ENCODE assay signal across 12 mouse cellular contexts in the genomic region with DNA sequence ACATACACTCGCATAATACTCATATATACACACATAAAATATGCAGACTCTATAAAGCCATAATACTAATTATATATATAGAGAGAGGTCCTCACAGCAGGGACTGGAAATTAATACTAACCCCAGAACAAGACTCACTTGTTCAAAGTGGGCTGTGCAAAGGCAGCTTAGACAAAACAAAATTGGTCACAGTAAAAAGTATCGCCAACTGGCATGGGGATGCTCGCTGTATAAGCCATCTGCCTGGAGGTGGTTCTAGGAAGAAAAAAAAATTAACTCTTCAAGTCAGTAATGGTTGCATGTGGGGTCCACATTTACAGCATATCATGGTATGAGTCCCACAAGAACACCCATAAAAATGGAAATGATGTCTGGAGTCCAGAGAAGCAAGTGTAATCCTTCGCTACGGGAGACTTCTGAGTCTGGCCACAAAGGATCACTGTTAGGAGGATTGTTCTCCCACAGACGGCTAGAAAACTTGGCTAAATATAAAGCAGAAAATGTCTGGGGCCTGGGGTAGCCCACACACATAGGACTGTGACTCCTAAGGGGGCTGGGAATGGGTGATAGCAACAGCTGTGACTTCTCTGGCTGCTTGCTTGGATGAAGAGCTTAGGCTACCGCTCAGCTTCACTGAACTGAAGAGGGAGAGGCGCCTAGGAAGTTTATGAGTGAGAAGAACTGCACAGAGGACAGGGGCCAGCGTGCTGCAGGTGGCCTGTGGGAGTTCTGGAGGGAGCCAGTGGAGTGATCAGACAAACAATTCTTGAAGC. TPM values are rescaled to one million over a fixed set of nuclear protein-coding genes. Genes with fewer than 3 reads are reported as not detected.
DNase-seq lines count a peak whose midpoint lies in the region; ATAC-seq lines count a peak whose summit lies in the region.
"Had no signal": no experiment of that assay in that cellular context is flagged by ENCODE, and none has a peak within 500 bp of the region (broad histone marks: within the 10 kb centered on the region; RNA-seq: fewer than 3 reads in every experiment).

No protein-coding gene starts in this region.

- H3K4me1 ChIP-seq in kidney, embryonic 14.5 days (ENCODE audit: control insufficient read depth, insufficient read depth, low read length), result peaks cover 57% of the 10 kb centered on the region

- WGBS in kidney, embryonic 14.5 days, result 35% methylated on average over 9 of the region's 9 CpGs

- H3K4me2 ChIP-seq in kidney, embryonic 14.5 days (replicated peaks; ENCODE audit: low read depth, low read length), result no peak overlapping the region

- H3K36me3 ChIP-seq in kidney, embryonic 14.5 days (ENCODE audit: control insufficient read depth, insufficient read depth, low read length), result no peaks in the 10 kb centered on the region

- H3K9ac ChIP-seq in kidney, embryonic 14.5 days (ENCODE audit: low read depth, low read length), result no peak overlapping the region
- H3K9ac ChIP-seq: forebrain, postnatal 0 days had no signal

- no peak for DNase-seq in kidney, adult 18-20 months
- peak; percentile 40 for DNase-seq in right cerebral cortex, postnatal 25 days
- DNase-seq in right cerebral cortex, postnatal 4 days, result no peak
- DNase-seq in left cerebral cortex, postnatal 4 days, result peak; percentile 54
- DNase-seq in telencephalon, adult 2 months (ENCODE audit: low read depth, low spot score), result peak; percentile 50
- DNase-seq in gastrocnemius, adult 18-20 months (ENCODE audit: low spot score), result no peak
- DNase-seq in cerebellum, adult 11-12 months, result no peak
- DNase-seq: adrenal gland, postnatal 14 days; forebrain, postnatal 0 days; lung, postnatal 10 days; thymus, postnatal 25 days had no signal

- peak; percentile 85 for ATAC-seq in kidney, embryonic 14.5 days (ENCODE audit: low FRiP score, low TSS enrichment)
- ATAC-seq: forebrain, postnatal 0 days had no signal

- peak overlapping the region; percentile 86 for H3K27ac ChIP-seq in kidney, embryonic 14.5 days (ENCODE audit: low read depth, low read length)

- intact Hi-C loops in left cerebral cortex, postnatal 4 days (cut with DNase I), result no loop called here

- H3K9me3 ChIP-seq in kidney, embryonic 14.5 days (ENCODE audit: control insufficient read depth, low read length), result no peaks in the 10 kb centered on the region

- H3K27me3 ChIP-seq in kidney, embryonic 14.5 days (ENCODE audit: control insufficient read depth, insufficient read depth, low read length), result no peaks in the 10 kb centered on the region

- no peak overlapping the region for H3K4me3 ChIP-seq in kidney, embryonic 14.5 days (ENCODE audit: low read length)

RNA-seq across cellular contexts. Expression of a gene that starts 52.7 kb away (rescaled TPM):
- 54.9 and 93.2 TPM in 2 replicates for polyA plus RNA-seq in kidney, embryonic 14.5 days (2014; fragmentation: Nextera tagmentation; extraction: Ambion mirVana)
- 10 to 100 TPM; 68.6 to 71.5 TPM for total RNA-seq in left cerebral cortex, postnatal 4 days (2021)
- total RNA-seq in gastrocnemius, adult 18-20 months (2021), result 1 to 10 TPM; 3.0 to 6.3 TPM

Comparison
In these comparisons a context has a peak if more than half of its experiments do, and no peak if none do; other contexts are left out.
1. DNase-seq: peak in right cerebral cortex, postnatal 25 days (single experiment), left cerebral cortex, postnatal 4 days (single experiment) and telencephalon, adult 2 months (single experiment); none in kidney, adult 18-20 months (single experiment), right cerebral cortex, postnatal 4 days (single experiment), gastrocnemius, adult 18-20 months (single experiment) and cerebellum, adult 11-12 months (single experiment).
2. RNA of a gene that starts 52.7 kb away (total RNA-seq): 68.6 to 71.5 TPM in left cerebral cortex, postnatal 4 days; 3.0 to 6.3 TPM in gastrocnemius, adult 18-20 months; every median in the first group is over 4 times any median in the second.